Mouse (Mus musculus) cerebellum, adult 2 months (tissue): Measurements from ENCODE around the gene Frmd4a.

Source experiments
- CTCF ChIP-seq: fragments of 200-500 bp; IDR thresholded peaks from 2 replicates; pipeline ENCODE4 v1.5.1; 2011; ENCODE audit warnings: low read depth, mild to moderate bottlenecking, control low read depth, low read length, moderate library complexity, borderline replicate concordance; ENCODE audit not compliant: insufficient read depth
- POLR2A ChIP-seq: fragments of 200-500 bp; IDR thresholded peaks from 2 replicates; pipeline ENCODE4 v1.6.1; 2011; ENCODE audit warnings: low read length, control low read depth, borderline replicate concordance; ENCODE audit not compliant: insufficient read depth

DNA sequence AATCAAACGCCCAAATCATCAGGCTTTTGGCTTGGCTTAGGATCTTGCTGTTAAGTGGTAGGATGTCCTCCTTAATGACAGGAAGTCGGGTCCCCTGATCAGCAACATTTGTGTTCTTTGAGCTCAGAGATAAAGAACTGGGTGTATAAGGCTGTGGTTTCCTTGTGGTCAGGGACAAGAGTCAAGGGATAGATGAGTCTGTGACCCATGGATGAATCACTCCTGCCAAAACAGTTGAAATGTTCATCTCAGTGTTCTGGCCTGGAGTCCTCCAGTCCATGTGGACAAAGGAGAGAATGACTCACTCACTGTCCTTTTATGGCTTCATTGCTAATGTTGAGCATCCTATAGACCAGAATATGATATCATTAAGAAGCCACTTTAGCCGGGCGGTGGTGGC, 300.6 kb downstream of the Frmd4a start:
- TF ChIP-seq POLR2A (no peak), CTCF (no peak)
